Mouse (Mus musculus) splenic B cell, adult 2 months (primary cell): ENCODE data around the gene Ifit1bl2.
"Not testable (repeated sequence)": the region's sequence is repeated elsewhere in the genome, so short reads cannot be mapped to it uniquely, and the experiment has no call there.

Experiments used
- DNase-seq: peaks from one replicate; pipeline ENCODE4 v3.0.0-alpha.2; 2011; ENCODE audit warnings: low read depth, low spot score
- H3K27me3 ChIP-seq: 2 replicates; pipeline ENCODE4 v1.6.1; 2012; ENCODE audit warnings: mild to moderate bottlenecking, low read length, moderate library complexity, mixed read lengths; ENCODE audit not compliant: control insufficient read depth, poor library complexity, insufficient read depth, severe bottlenecking
- H3K36me3 ChIP-seq: 2 replicates; pipeline ENCODE4 v1.6.1; 2012; ENCODE audit warnings: mild to moderate bottlenecking, low read length, moderate library complexity, mixed read lengths; ENCODE audit not compliant: control insufficient read depth, poor library complexity, insufficient read depth, severe bottlenecking

Ifit1bl2 gene

GRCm38 (mm10) chr19:34593456-34593855, 47.1 kb downstream of the Ifit1bl2 start:
- DNase-seq, result peak; percentile 61
- Histone ChIP-seq H3K27me3 (no peaks in the 10 kb centered on the region), H3K36me3 (no peaks in the 10 kb centered on the region)

DNA sequence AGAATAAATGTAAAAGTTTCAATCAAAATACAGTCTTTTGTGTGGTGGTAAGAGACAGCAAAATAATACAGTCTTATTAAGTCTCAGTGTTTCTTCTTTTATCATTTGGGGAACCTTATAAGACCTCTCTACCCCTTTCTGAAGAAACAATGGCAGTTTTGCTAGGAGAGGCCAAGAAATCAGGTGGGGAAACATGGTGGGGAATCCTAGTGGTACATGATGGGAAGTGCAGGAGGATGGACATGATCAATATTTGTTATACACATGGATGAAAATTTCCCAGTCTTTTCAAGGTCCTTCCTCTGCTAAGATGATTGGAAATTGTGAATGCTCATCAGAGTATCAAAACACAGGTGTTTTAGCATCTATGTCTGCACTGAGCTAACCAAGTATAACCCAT, 51.6 kb downstream of the Ifit1bl2 start:
- no peak for DNase-seq
- no peaks in the 10 kb centered on the region for H3K27me3 ChIP-seq
- no peaks in the 10 kb centered on the region for H3K36me3 ChIP-seq

GRCm38 (mm10) chr19:34587898-34588692, 52.4 kb downstream of the Ifit1bl2 start:
- not testable (repeated sequence) for DNase-seq, H3K36me3 ChIP-seq, H3K27me3 ChIP-seq

DNA sequence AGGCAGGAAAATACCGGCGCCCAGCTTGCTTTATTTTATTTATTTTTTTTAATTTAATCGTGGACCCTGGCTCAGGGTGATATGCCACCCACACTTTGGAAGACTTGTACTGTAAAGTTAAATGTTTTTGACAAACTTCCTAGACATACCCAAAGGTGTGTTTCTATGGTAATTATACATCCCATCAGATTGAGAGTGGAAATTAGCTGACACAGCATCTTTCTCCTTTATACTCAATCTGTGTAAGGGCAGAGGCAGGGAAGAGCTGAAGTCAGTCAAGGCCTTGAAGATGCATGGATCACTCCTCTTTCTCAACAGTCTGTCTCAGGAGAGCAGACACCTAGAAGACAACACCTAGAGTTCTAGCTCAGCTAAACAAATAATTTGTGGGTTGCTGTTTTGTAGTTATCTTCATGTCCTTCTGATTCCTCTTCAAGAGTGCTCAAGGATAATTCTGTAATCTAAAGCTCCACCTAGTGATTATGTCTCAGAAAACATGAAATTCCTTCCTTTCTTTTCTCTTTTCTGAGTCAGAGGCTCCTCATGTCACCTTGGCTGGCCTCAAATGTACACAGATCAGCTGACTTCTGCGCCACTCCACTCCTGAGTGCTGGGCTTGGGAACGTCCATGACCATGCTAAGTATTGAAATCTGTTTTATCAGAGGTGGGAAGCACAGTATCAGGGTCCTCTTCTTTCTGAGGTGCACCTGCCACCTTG, 54.6 kb downstream of the Ifit1bl2 start:
- not testable (repeated sequence) for H3K27me3 ChIP-seq

GRCm38 (mm10) chr19:34583126-34583766, 57.3 kb downstream of the Ifit1bl2 start, which contains the start of gene Ifit3:
TSS of gene Ifit3 (plus strand) at chr19:34583531.
- not testable (repeated sequence) for DNase-seq, H3K27me3 ChIP-seq, H3K36me3 ChIP-seq

More for the DNA sequence above, 54.6 kb downstream of the Ifit1bl2 start:
- not testable (repeated sequence) for H3K36me3 ChIP-seq, DNase-seq

GRCm38 (mm10) chr19:34582696-34583095, 57.8 kb downstream of the Ifit1bl2 start:
- H3K36me3 ChIP-seq, DNase-seq, H3K27me3 ChIP-seq: not testable (repeated sequence)

DNA sequence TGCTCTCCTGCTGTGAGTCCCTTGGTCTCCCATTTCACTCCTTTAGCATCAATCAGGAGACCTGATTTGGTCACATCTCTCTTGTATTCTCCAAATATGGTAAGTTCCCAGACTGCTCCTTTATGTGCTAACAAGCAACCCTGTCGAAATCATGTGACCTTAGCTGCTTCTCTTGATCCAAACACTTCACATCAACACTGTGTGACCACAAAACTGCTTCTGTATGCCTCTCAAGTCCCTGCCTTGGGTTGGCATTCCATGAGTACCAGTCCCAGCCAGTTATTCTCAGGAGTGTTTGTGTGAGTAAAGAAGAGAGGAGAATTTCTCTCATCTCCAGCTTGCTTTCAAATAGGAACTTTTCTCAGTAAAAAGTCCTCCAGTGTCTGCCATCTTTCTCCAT, 63.4 kb downstream of the Ifit1bl2 start:
- no peak for DNase-seq
- Histone ChIP-seq H3K27me3 (no peaks in the 10 kb centered on the region), H3K36me3 (peaks cover 2% of the 10 kb centered on the region; the same call in 1 of the 2 replicates)

DNA sequence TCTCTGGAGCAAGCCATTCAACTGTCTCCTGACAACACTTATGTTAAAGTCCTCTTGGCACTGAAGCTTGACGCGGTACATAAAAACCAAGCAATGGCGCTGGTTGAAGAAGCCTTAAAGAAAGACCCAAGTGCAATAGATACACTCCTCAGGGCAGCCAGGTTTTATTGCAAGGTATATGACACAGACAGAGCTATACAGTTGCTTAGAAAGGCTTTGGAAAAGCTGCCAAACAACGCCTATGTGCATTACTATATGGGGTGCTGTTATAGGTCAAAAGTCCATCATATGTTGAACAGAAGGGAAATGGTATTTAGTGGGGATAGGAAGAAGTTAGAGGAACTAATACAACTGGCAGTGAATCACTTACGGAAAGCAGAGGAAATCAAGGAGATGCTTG, 66.9 kb downstream of the Ifit1bl2 start:
- no peak for DNase-seq
- Histone ChIP-seq H3K27me3 (no peaks in the 10 kb centered on the region), H3K36me3 (peaks cover 2% of the 10 kb centered on the region; the same call in 1 of the 2 replicates)

- DNase-seq, result no peak
- H3K36me3 ChIP-seq, result peaks cover 2% of the 10 kb centered on the region; the same call in 1 of the 2 replicates
- H3K27me3 ChIP-seq, result no peaks in the 10 kb centered on the region
Observed at GRCm38 (mm10) chr19:34571080-34571479, 69.5 kb downstream of the Ifit1bl2 start.

DNA sequence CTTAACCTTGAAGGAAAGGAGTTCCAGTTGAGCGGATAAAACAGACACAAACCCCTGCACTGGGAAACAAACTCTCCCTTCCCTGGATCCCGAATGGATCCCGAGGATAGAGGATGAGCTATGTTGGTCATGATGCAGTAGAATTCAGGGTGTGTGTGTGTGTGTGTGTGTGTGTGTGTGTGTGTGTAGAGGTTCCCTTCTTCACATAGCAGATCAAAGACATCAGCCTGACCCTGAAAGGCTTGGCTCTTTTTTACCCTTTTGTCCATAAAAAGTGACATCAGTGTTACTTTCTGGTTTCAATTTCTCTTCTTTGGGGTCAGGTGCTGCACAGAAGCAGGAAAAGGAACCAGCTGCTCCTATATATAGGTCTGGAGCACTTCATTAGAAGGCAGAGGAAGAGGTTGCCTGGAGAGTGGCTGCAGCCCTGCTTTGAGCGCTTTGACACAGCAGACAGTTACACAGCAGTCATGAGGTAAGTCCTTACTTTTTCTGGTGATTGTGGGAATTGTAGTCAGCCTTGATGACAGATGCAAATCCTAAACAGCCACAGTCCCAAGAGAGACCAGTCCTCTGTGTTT, 70.6 kb downstream of the Ifit1bl2 start:
- peak; percentile 42 for DNase-seq
- Histone ChIP-seq H3K27me3 (no peaks in the 10 kb centered on the region), H3K36me3 (peaks cover 2% of the 10 kb centered on the region; the same call in 1 of the 2 replicates)

DNA sequence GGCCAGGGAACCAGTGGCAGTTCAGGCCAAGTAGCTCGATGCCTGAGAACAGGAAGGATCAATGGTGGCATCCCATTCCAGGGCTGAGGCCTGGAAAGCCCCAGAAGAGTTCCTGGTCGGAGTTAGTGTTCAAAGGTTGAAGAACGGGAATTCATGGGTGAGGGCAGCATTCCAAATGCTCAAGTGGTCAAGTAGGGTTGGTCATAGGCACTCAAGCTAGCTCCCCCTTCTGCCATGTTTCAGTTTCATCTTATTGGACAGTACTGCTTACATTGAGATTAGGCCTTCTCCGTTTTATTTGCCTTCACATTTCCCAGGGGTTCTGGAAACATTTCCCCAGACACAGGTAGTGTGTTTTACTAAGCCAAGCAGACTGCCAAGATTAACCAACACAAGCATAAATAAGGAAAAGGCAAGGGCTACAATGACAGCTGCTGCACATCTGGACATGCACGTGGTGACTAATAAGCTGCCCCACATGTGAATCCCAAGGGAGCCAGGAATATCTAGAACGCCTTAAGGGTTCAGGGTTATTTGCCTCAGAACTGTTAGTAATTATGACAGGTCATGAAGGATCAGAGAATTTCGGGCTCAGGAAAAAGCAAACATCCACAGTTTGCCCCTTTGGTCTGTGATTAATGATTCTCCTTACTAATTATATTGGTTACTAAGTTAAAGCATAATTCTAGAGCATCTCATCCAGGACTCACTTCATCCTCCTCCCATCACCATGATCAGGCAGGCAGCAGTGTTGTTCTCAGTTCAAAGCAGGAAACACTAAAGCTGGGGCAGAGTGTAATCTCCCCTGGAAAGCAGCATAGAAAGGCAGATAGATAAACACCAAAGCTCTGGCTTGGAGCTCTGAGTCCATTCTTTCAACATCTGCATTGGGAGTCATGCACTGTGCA, 71.3 kb downstream of the Ifit1bl2 start:
- Histone ChIP-seq H3K36me3 (peaks cover 2% of the 10 kb centered on the region; the same call in 1 of the 2 replicates), H3K27me3 (no peaks in the 10 kb centered on the region)
- DNase-seq, result no peak
